Mouse (Mus musculus) testis, adult 2 months (tissue): Measurements from ENCODE around the gene Nop14.

Experiments
- CTCF ChIP-seq: fragments of 200-500 bp; IDR thresholded peaks from 2 replicates; pipeline ENCODE4 v1.5.1; 2012; ENCODE audit warnings: low read depth, mild to moderate bottlenecking, inconsistent platforms, low read length, moderate library complexity; ENCODE audit not compliant: control insufficient read depth, insufficient read depth, insufficient replicate concordance
- POLR2A ChIP-seq: fragments of 200-500 bp; IDR thresholded peaks from 2 replicates; pipeline ENCODE4 v1.6.1; 2012; ENCODE audit warnings: low read depth, mild to moderate bottlenecking, inconsistent platforms, low read length, moderate library complexity; ENCODE audit not compliant: control insufficient read depth

GRCm38 (mm10) chr5:34607100-34607880 is 52.7 kb downstream of the Nop14 start:
- TF ChIP-seq CTCF (no peak), POLR2A (no peak)
